Mouse (Mus musculus): Measurements from ENCODE around the gene Tasp1.

GRCm38 (mm10) chr2:140078600-140079280 lies 12.1 kb upstream of the Tasp1 start:
- no peak for TF ChIP-seq GATA1 (IDR thresholded peaks at IDR 0.05; ENCODE audit: borderline replicate concordance, low read length)
- TF ChIP-seq FLI1 (IDR thresholded peaks at IDR 0.05; ENCODE audit: low read length): no peak
